Mouse (Mus musculus) midbrain, embryonic 13.5 days (tissue): Measurements from ENCODE around the gene Lpin3. TPM values are rescaled to one million over a fixed set of nuclear protein-coding genes. Genes with fewer than 3 reads are reported as not detected.

Source experiments
- ATAC-seq: fragments of 200-750 bp; cut with Nextera tagmentation; 2 replicates; pipeline ENCODE4 v1.8.0; 2017; ENCODE audit warnings: mild to moderate bottlenecking, moderate TSS enrichment, moderate library complexity
- H3K27ac ChIP-seq: fragments of 300-500 bp; sonication (generic); 2 replicates; pipeline ENCODE4 v1.5.1; 2015; ENCODE audit warnings: inconsistent platforms, mild to moderate bottlenecking, moderate library complexity
- H3K27me3 ChIP-seq: fragments of 300-500 bp; sonication (generic); 2 replicates; pipeline ENCODE4 v1.6.1; 2015; ENCODE audit warnings: mild to moderate bottlenecking, inconsistent platforms
- H3K36me3 ChIP-seq: fragments of 300-500 bp; sonication (generic); 2 replicates; pipeline ENCODE4 v1.6.1; 2015; ENCODE audit warnings: mild to moderate bottlenecking, inconsistent platforms
- H3K4me1 ChIP-seq: fragments of 300-500 bp; sonication (generic); replicated peaks from 2 replicates; pipeline ENCODE4 v1.6.1; 2015; ENCODE audit warnings: inconsistent platforms
- H3K4me2 ChIP-seq: fragments of 300-500 bp; sonication (generic); replicated peaks from 2 replicates; pipeline ENCODE4 v1.6.1; 2015; ENCODE audit warnings: moderate library complexity, mild to moderate bottlenecking, inconsistent platforms
- H3K4me3 ChIP-seq: fragments of 300-500 bp; sonication (generic); replicated peaks from 2 replicates; pipeline ENCODE4 v1.5.1; 2015; ENCODE audit warnings: mild to moderate bottlenecking, inconsistent platforms
- H3K9ac ChIP-seq: fragments of 300-500 bp; sonication (generic); replicated peaks from 2 replicates; pipeline ENCODE4 v1.6.1; 2015; ENCODE audit warnings: mild to moderate bottlenecking, inconsistent platforms
- H3K9me3 ChIP-seq: fragments of 300-500 bp; sonication (generic); 2 replicates; pipeline ENCODE4 v1.6.1; 2016; ENCODE audit warnings: mild to moderate bottlenecking, inconsistent platforms
- WGBS: fragments of 180-500 bp; shearing (Covaris S2); methylation state at CpG from one replicate; pipeline ENCODE4 v1.1.7; 2015; 5-methylcytosine and 5-hydroxymethylcytosine counted together
- polyA plus RNA-seq: library from polyadenylated mRNA; unstranded; fragments of >200 nt; fragmentation: Nextera tagmentation; extraction: Ambion mirVana; gene quantifications from 2 replicates; pipeline ENCODE4 v1.2.1, GENCODE M21; 2015

Lpin3 gene
- 0.24 and 0.38 TPM in 2 replicates for polyA plus RNA-seq

- Histone ChIP-seq H3K4me2 (no peak within 1 kb of the TSS), H3K27ac (no peak within 1 kb of the TSS), H3K36me3 (no peaks in the 10 kb centered on the region), H3K9me3 (no peaks in the 10 kb centered on the region), H3K27me3 (no peaks in the 10 kb centered on the region), H3K9ac (no peak within 1 kb of the TSS; the same call in 1 of the 2 replicates), H3K4me3 (no peak within 1 kb of the TSS), H3K4me1 (no peaks in the 10 kb centered on the region)
- no peak for ATAC-seq
- 74% methylated on average over 13 of the region's 13 CpGs for WGBS
Observed at GRCm38 (mm10) chr2:160880453-160881195, at the start of gene Lpin3. Gene Lpin3, plus strand, starts transcription at chr2:160880670.

DNA sequence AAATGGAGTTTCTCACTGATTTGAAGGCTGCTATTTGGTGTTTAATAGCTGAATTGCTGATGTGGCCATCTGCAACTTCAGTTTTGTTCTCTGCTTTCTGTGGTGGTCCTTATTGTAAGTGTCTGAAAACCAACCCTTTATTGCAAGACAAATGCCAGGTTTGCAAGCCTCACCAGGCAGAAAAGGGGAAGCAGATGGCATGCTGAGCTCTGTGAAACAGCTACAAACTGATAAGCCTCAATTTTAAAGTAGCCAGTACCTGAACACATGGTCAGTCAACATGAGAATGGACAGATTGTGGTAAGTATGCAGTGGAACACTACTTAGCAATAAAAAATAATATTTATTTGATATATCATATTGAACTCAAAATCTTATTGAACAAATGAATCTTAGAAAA, 39.6 kb upstream of the Lpin3 start:
- no peak for ATAC-seq
- no peak overlapping the region for H3K4me2 ChIP-seq
- H3K9ac ChIP-seq: no peak overlapping the region
- H3K9me3 ChIP-seq: no peaks in the 10 kb centered on the region
- no peaks in the 10 kb centered on the region for H3K27me3 ChIP-seq
- no peaks in the 10 kb centered on the region; the same call in 1 of the 2 replicates for H3K4me1 ChIP-seq
- no peak overlapping the region for H3K27ac ChIP-seq
- no peak overlapping the region for H3K4me3 ChIP-seq
- no peaks in the 10 kb centered on the region for H3K36me3 ChIP-seq

DNA sequence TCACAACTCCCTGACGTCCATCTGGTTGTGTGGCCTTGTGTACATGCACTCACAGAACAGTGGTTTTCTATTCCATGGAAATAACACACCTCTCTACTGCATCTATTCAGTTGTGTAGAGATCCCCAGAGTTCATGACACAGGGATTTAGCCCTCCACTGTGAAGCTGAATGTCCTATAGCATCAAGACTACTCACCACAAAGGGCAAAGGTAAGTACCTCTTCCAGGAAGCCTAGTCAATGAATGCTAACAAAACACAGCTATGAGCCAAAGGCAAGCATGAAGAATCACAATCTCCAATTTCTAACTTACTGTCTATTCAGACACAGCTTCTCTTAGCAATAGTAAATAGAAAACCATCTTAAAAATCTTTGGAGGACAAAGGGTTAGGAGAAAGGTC, 32.8 kb upstream of the Lpin3 start:
- no peak overlapping the region for H3K27ac ChIP-seq
- ATAC-seq: no peak
- WGBS: 82% methylated on average over 1 of the region's 1 CpGs

DNA sequence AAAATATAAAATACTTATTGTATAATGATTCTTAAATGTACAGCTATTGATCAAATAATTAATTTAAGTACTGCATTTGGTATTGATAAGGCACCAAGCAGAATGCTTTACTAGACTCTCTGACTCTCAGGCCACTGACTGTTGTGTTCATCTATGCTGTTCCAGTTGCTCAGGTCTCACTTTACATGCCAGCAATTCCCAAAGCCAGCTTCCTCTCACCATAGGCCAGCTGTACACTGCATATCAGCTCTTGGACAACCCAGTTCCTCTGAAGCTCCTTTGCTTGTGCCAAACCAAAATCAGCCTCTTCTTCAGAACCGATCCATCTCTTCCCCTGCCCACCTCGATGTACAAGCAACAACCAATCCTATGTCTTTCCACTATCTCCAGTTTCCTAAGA, 32.3 kb upstream of the Lpin3 start:
- WGBS: 85% methylated on average over 2 of the region's 2 CpGs
- no peak for ATAC-seq
- no peak overlapping the region for H3K4me2 ChIP-seq

More for the DNA sequence above, 32.8 kb upstream of the Lpin3 start:
- Histone ChIP-seq H3K4me1 (no peaks in the 10 kb centered on the region), H3K27me3 (no peaks in the 10 kb centered on the region), H3K9me3 (no peaks in the 10 kb centered on the region), H3K36me3 (no peaks in the 10 kb centered on the region), H3K4me3 (no peak overlapping the region), H3K9ac (no peak overlapping the region), H3K4me2 (no peak overlapping the region)

GRCm38 (mm10) chr2:160849617-160850240, 30.7 kb upstream of the Lpin3 start:
- Histone ChIP-seq H3K9ac (no peak overlapping the region), H3K27me3 (no peaks in the 10 kb centered on the region), H3K4me2 (no peak overlapping the region), H3K36me3 (no peaks in the 10 kb centered on the region), H3K4me3 (no peak overlapping the region), H3K4me1 (no peaks in the 10 kb centered on the region), H3K27ac (no peak overlapping the region), H3K9me3 (no peaks in the 10 kb centered on the region)
- ATAC-seq: no peak
- WGBS: 82% methylated on average over 3 of the region's 3 CpGs

More for the DNA sequence above, 32.3 kb upstream of the Lpin3 start:
- Histone ChIP-seq H3K4me3 (no peak overlapping the region), H3K9ac (no peak overlapping the region), H3K27me3 (no peaks in the 10 kb centered on the region), H3K27ac (no peak overlapping the region), H3K36me3 (no peaks in the 10 kb centered on the region), H3K9me3 (no peaks in the 10 kb centered on the region), H3K4me1 (no peaks in the 10 kb centered on the region)

- no peak overlapping the region for H3K27ac ChIP-seq
- ATAC-seq: no peak
- WGBS: 81% methylated on average over 3 of the region's 3 CpGs
- no peaks in the 10 kb centered on the region for H3K27me3 ChIP-seq
- H3K4me2 ChIP-seq: no peak overlapping the region
- no peaks in the 10 kb centered on the region for H3K36me3 ChIP-seq
- H3K4me1 ChIP-seq: no peaks in the 10 kb centered on the region
- no peak overlapping the region for H3K4me3 ChIP-seq
- H3K9me3 ChIP-seq: no peaks in the 10 kb centered on the region
- H3K9ac ChIP-seq: no peak overlapping the region
Observed at GRCm38 (mm10) chr2:160850360-160850759, 30.1 kb upstream of the Lpin3 start.

GRCm38 (mm10) chr2:160854687-160855086, 25.8 kb upstream of the Lpin3 start:
- no peaks in the 10 kb centered on the region for H3K36me3 ChIP-seq
- H3K27ac ChIP-seq: no peak overlapping the region
- H3K9me3 ChIP-seq: no peaks in the 10 kb centered on the region
- H3K4me3 ChIP-seq: no peak overlapping the region
- H3K9ac ChIP-seq: no peak overlapping the region
- ATAC-seq: no peak
- no peaks in the 10 kb centered on the region for H3K4me1 ChIP-seq
- H3K27me3 ChIP-seq: no peaks in the 10 kb centered on the region
- H3K4me2 ChIP-seq: no peak overlapping the region

DNA sequence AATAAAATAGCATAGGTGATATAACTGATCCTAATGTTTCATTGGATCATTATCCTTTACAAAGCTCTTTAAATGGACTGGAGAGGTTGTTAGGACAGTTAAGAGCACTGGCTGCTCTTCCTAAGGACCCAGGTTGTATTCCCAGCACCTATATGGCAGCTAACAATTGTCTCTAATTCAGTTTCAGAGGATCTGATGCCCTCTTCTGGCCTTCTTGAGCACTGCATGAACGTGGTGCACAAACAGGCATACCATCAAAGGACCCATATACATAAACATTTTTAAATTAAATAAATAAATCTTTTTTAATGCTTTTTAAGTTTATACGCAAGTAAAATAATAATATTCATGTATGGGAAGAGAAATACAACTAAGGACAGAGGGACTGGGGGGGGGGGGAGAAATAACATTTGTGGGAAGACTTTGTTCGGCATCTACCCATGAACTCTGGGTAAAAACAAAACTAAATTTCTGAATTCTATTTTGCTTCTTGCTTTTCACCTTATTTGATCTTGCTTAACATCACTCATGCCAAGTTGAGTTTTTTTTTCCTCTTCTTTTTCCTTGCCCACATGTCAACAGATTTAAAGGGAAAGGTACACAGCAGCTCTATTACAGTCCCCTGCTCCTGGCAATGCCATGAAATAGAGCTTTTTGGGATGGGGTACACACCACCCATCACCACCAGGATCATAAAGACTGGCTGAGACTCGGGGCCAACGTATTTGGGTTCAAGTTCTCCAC, 23.9 kb upstream of the Lpin3 start:
- no peak for ATAC-seq
- no peak overlapping the region for H3K9ac ChIP-seq

GRCm38 (mm10) chr2:160860363-160860762, 20.1 kb upstream of the Lpin3 start:
- 98% methylated on average over 1 of the region's 1 CpGs for WGBS
- H3K4me2 ChIP-seq: no peak overlapping the region
- H3K36me3 ChIP-seq: no peaks in the 10 kb centered on the region
- H3K9ac ChIP-seq: no peak overlapping the region
- H3K27me3 ChIP-seq: no peaks in the 10 kb centered on the region
- H3K27ac ChIP-seq: no peak overlapping the region
- no peaks in the 10 kb centered on the region for H3K9me3 ChIP-seq
- H3K4me3 ChIP-seq: no peak overlapping the region
- no peak for ATAC-seq
- no peaks in the 10 kb centered on the region for H3K4me1 ChIP-seq

More for the DNA sequence above, 23.9 kb upstream of the Lpin3 start:
- no peaks in the 10 kb centered on the region for H3K9me3 ChIP-seq
- no peak overlapping the region for H3K4me3 ChIP-seq
- H3K4me2 ChIP-seq: no peak overlapping the region
- no peaks in the 10 kb centered on the region for H3K4me1 ChIP-seq
- H3K27me3 ChIP-seq: no peaks in the 10 kb centered on the region
- no peak overlapping the region for H3K27ac ChIP-seq
- WGBS: 79% methylated on average over 5 of the region's 5 CpGs
- H3K36me3 ChIP-seq: no peaks in the 10 kb centered on the region

DNA sequence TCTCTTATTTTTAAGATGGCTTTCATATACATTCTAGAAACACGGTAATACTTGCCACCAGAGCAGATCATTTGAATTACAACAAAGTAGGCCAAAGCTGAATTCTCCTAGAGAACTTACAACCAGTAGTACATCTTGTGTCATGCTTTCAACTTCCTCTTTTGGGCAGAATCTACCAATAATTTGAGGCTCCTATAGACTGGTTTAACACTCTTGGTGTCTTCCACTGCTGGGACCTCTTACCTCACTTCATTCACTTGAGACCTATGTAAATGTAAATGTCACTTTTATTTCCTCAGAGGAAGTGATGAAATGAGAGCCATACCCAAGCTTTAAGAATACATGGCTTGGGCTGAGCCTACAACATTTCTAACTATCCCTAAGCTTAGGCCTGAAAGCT, 16.4 kb upstream of the Lpin3 start:
- Histone ChIP-seq H3K4me1 (0 out of 2 replicates have a peak, but pooled peaks cover 3% of the 10 kb centered on the region), H3K27ac (no peak overlapping the region), H3K4me2 (no peak overlapping the region), H3K27me3 (no peaks in the 10 kb centered on the region), H3K36me3 (no peaks in the 10 kb centered on the region), H3K9ac (no peak overlapping the region), H3K4me3 (no peak overlapping the region), H3K9me3 (no peaks in the 10 kb centered on the region)
- 100% methylated on average over 1 of the region's 1 CpGs for WGBS
- ATAC-seq: no peak

DNA sequence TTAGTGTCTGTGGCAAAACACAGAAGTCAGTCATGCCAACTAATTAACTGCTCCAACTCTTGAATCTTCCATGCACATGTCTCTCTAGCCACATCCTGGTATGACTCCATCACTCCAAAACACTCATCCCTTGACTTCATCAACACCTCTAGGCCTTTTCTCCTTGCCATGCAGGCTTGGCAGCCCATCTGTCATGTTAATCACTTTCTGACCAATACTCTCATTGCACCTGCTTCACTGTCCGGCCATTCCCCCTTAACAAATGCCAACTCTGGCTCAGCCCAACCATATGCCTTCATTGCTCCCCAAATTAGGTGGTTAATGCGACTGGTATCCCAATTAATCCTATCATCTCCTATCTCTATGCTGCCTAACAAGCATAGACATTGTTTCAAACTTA, 15.2 kb upstream of the Lpin3 start:
- no peak for ATAC-seq
- H3K27me3 ChIP-seq: no peaks in the 10 kb centered on the region
- WGBS: 74% methylated on average over 2 of the region's 2 CpGs
- H3K4me3 ChIP-seq: no peak overlapping the region
- H3K27ac ChIP-seq: no peak overlapping the region
- no peaks in the 10 kb centered on the region for H3K9me3 ChIP-seq
- no peaks in the 10 kb centered on the region for H3K36me3 ChIP-seq
- no peak overlapping the region for H3K4me2 ChIP-seq
- no peak overlapping the region for H3K9ac ChIP-seq
- H3K4me1 ChIP-seq: 0 out of 2 replicates have a peak, but pooled peaks cover 3% of the 10 kb centered on the region

GRCm38 (mm10) chr2:160869446-160869845, 11.0 kb upstream of the Lpin3 start:
- Histone ChIP-seq H3K4me2 (no peak overlapping the region), H3K27ac (no peak overlapping the region), H3K4me3 (no peak overlapping the region), H3K9me3 (no peaks in the 10 kb centered on the region), H3K36me3 (no peaks in the 10 kb centered on the region), H3K9ac (no peak overlapping the region), H3K27me3 (no peaks in the 10 kb centered on the region), H3K4me1 (peaks cover 18% of the 10 kb centered on the region)
- no peak for ATAC-seq
- 82% methylated on average over 3 of the region's 3 CpGs for WGBS
